Mouse (Mus musculus) cortical plate, adult 2 months (tissue): ENCODE results near the gene Nkain4.

Experiments
- CTCF ChIP-seq: fragments of 200-500 bp; IDR thresholded peaks from 2 replicates; pipeline ENCODE4 v1.5.1; 2011; ENCODE audit warnings: mild to moderate bottlenecking, control low read depth, low read length; ENCODE audit not compliant: insufficient read depth; ENCODE audit errors: extremely low read depth
- POLR2A ChIP-seq: fragments of 200-500 bp; IDR thresholded peaks from 2 replicates; pipeline ENCODE4 v1.6.1; 2011; ENCODE audit warnings: mild to moderate bottlenecking, low read length, control low read depth; ENCODE audit not compliant: insufficient read depth; ENCODE audit errors: extremely low read depth

GRCm38 (mm10) chr2:180952731-180953171, 1.7 kb downstream of the Nkain4 start:
- TF ChIP-seq CTCF (no peak), POLR2A (0 out of 2 replicates have a peak, but pooled peaks have one; percentile 25)
